Mouse (Mus musculus): Measurements from ENCODE around the gene Acbd6. TPM values are rescaled to one million over a fixed set of nuclear protein-coding genes. Genes with fewer than 3 reads are reported as not detected.

Gene Acbd6
- polyA plus RNA-seq, 1 experiment from 2014 or later = 55.6 TPM

DNA sequence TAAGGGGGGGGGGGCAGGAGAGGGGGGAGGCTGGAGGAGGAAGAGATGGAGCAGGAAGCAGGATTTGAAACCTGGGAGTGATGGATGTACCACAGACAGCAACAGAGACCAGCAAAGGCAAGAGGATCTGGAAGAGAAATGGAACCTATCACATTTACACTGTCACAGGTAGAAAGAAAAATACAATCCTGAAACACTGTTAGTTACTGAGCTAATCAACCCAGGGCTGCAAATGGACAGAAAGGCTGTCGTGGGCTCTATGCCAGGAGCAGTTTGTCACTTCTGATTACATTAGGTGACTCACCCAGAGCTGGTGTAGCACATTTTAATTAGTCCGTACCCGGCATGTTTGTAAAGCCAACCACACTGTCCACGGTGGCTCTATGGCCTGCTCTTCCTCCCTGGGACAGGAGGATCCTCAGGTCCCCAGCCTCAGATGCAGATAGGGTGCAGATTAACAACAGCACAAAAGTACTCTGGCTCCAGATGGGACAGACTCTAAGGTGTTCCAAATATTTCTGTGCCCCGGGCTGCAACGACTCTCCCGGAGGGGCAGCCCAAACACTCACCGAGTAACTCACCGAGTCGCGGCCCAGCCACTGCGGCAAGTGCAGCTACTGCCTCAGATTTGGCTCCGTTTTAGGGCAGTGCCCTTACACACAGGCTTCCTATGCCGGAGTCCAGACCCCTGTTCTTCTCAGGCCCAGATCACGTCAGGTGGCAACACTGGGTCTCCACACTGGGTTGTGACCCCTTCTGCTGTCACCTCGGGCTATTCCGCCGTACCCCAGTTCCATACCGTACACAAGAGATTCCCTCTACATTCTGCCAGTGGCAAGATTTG is 28.6 kb upstream of the Acbd6 start:
- WGBS = 65% methylated on average over 19 of the region's 19 CpGs
- no peak overlapping the region for H3K4me3 ChIP-seq
- no peaks in the 10 kb centered on the region for H3K9me3 ChIP-seq (replicated peaks)
- H3K9ac ChIP-seq = no peak overlapping the region
- no peaks in the 10 kb centered on the region for H3K36me3 ChIP-seq
- ATAC-seq (replicated peaks; ENCODE audit: insufficient number of reproducible peaks, insufficient read depth, low FRiP score, low read depth) = no peak
- 0 out of 2 replicates have a peak overlapping the region, but pooled peaks have one; percentile 15 for H3K4me2 ChIP-seq
- no peaks in the 10 kb centered on the region for H3K27me3 ChIP-seq
- peaks cover 40% of the 10 kb centered on the region for H3K4me1 ChIP-seq (replicated peaks)
- peak overlapping the region; percentile 81 for H3K27ac ChIP-seq

DNA sequence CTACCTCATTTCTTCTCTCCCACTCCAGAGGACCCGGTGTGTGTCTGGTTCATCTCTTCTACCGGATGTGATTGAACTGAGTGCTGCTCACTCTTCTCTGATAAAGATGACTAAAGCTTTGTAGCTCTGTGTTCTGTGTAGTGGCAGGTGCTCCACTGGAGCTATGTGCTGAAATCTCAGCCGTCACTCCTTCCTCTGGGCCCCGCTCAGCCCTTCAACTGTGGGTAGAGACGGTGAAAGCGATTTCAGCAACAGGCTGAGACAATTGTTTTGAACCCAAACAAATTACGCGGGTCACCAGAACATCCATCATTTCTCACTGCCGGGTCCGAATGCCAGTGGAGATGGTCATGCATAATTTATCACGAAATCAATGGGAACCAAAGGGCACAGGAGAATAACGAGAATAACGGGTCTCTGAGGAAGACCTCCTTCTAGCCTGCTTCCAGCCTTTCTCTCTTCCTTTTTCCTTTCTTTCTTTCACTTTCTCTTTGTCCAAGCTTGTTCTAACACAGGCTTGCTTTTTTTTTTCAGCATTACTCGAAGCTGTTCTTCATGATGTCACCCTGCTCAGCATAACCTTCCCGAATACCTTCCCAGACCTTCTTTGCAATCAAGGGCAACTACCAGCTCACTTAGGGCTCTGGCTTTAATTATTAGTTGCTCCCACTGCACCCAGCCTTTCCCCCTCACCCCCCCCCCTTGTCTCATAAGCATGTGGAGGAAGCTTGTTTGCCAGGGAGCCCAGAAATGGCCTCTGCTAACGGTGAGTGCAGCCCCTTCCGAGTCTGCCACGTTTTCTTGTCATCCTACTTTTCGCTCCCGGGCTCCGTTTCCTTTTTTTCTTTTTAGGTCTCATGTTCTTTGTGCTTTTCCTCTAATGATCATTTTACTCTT is 27.1 kb upstream of the Acbd6 start:
- Histone ChIP-seq H3K36me3 (no peaks in the 10 kb centered on the region), H3K9ac (no peak overlapping the region), H3K4me1 (replicated peaks) (peaks cover 40% of the 10 kb centered on the region), H3K9me3 (replicated peaks) (no peaks in the 10 kb centered on the region), H3K27me3 (no peaks in the 10 kb centered on the region), H3K27ac (peak overlapping the region; percentile 32), H3K4me3 (no peak overlapping the region), H3K4me2 (peak overlapping the region; percentile 44)
- no peak; the same call in 1 of the 2 replicates for ATAC-seq (replicated peaks; ENCODE audit: insufficient number of reproducible peaks, insufficient read depth, low FRiP score, low read depth)
- 53% methylated on average over 21 of the region's 21 CpGs for WGBS

DNA sequence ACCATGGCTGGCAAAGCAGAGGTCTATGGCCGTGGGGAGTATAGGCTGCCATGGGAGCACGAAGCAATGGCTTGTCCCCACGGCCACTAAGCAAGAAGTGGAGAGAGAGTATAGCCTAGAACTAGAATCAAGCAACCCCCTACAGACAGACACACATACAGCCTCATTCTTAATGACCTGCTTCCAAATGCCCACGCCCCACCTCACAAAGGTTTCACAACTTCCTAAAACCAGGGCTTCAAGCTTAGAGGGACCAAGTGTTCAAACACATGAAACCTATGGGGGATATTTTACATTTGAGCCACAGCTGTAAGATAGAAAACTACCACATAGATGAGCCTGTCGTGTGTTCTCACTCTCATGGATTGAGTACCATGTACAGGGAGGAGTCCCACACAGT is 25.5 kb upstream of the Acbd6 start:
- H3K4me2 ChIP-seq = no peak overlapping the region
- H3K9me3 ChIP-seq (replicated peaks) = no peaks in the 10 kb centered on the region
- no peak for ATAC-seq (replicated peaks; ENCODE audit: insufficient number of reproducible peaks, insufficient read depth, low FRiP score, low read depth)
- no peaks in the 10 kb centered on the region for H3K36me3 ChIP-seq
- H3K4me3 ChIP-seq = no peak overlapping the region
- H3K4me1 ChIP-seq (replicated peaks) = peaks cover 33% of the 10 kb centered on the region
- H3K27me3 ChIP-seq = no peaks in the 10 kb centered on the region
- 90% methylated on average over 5 of the region's 5 CpGs for WGBS
- H3K27ac ChIP-seq = no peak overlapping the region
- no peak overlapping the region for H3K9ac ChIP-seq

DNA sequence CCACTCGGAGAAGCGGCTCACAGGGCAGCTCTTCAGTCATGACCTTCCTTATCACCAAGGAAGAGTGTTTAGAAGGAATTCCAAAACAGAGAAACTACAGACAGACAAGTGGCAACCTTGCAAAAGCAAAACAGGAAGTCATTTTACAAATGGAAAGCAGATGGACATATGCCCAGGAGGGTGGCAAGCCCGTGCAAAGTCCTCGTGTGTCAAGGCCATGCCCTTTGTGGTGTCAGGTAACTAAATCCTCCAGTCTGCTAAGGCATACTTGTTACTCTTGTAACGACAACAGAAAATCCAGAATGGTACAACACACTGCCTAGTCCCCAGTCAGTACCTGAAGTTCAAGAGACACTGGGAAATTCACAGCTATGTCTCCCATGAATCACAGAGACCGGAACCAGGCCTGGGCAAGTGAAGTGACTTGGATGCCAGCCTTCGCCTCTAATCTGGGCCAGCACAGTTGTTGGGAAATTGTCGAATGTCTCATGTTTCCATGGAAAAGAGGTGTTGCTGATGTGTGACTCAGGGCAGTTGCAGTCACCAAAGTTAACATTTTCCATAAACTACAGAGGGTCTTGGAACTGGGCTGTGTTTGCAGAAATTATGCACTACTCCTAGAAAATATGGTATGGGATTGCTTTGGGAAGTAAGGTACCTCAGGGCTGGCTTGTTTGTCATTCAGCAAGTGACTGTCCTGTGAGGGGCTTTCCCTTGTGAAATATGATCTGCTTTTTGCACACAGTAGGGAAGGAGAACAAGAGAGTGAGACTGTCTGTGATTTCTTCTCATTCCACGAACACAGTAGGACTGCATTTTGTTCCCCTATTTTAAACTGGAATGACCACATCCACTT is 24.9 kb upstream of the Acbd6 start:
- ATAC-seq (replicated peaks; ENCODE audit: insufficient number of reproducible peaks, insufficient read depth, low FRiP score, low read depth) = no peak
- WGBS = 57% methylated on average over 9 of the region's 9 CpGs

DNA sequence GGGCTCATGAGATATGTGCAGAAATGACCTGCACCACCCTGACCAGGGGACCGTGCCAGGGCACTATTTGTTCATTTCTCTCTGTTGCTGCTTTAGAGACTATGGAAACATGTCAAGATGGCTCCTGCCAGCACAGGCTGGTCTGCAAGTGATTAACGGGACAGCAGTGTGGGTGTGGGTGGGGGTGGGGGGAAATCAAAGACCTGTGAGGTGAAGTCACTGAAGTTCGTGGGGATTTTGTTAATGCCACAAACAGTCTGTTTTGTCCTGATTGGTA is 24.3 kb upstream of the Acbd6 start:
- H3K9ac ChIP-seq = no peak overlapping the region
- H3K9me3 ChIP-seq (replicated peaks) = no peaks in the 10 kb centered on the region
- no peaks in the 10 kb centered on the region for H3K36me3 ChIP-seq
- 71% methylated on average over 3 of the region's 3 CpGs for WGBS
- ATAC-seq (replicated peaks; ENCODE audit: insufficient number of reproducible peaks, insufficient read depth, low FRiP score, low read depth) = no peak
- no peak overlapping the region for H3K27ac ChIP-seq
- no peaks in the 10 kb centered on the region for H3K27me3 ChIP-seq
- no peak overlapping the region for H3K4me3 ChIP-seq
- H3K4me2 ChIP-seq = no peak overlapping the region
- peaks cover 20% of the 10 kb centered on the region for H3K4me1 ChIP-seq (replicated peaks)

More for the DNA sequence above, 24.9 kb upstream of the Acbd6 start:
- peaks cover 26% of the 10 kb centered on the region for H3K4me1 ChIP-seq (replicated peaks)
- no peaks in the 10 kb centered on the region for H3K27me3 ChIP-seq
- no peak overlapping the region for H3K9ac ChIP-seq
- H3K4me3 ChIP-seq = no peak overlapping the region
- H3K27ac ChIP-seq = no peak overlapping the region
- H3K4me2 ChIP-seq = no peak overlapping the region
- H3K36me3 ChIP-seq = no peaks in the 10 kb centered on the region
- no peaks in the 10 kb centered on the region for H3K9me3 ChIP-seq (replicated peaks)

DNA sequence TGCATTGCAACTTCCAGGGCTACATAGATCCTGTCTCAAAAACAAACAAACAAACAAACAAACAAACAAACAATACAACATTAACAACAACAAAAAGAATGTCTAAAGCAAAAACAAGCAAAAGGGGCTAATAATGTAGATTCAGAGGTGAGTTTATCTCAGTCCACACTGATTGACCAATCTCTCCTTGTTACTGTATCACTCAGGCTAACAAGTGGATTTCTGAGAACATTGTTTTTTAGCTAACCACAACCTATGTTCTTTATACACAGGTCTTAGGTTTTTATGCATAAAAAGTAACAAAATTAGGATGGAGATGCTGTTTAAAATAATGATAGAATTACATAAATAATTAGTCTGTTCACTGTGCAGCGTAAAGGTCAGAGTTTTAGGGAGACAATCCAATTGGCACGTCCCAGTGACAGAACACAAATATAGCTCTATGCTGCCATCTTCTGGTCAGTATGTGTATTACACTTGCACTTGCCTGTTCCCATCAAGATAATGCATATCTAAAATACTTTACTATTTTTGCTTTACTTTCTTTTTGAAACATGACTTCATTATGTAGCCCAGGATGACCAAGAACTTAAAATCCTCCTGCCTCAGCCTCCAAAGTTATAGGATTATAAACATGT is 20.8 kb upstream of the Acbd6 start:
- no peaks in the 10 kb centered on the region for H3K36me3 ChIP-seq
- WGBS = 6% methylated on average over 2 of the region's 2 CpGs
- ATAC-seq (replicated peaks; ENCODE audit: insufficient number of reproducible peaks, insufficient read depth, low FRiP score, low read depth) = no peak
- no peak overlapping the region for H3K27ac ChIP-seq
- no peak overlapping the region for H3K4me2 ChIP-seq
- no peak overlapping the region for H3K9ac ChIP-seq
- H3K4me1 ChIP-seq (replicated peaks) = no peaks in the 10 kb centered on the region
- H3K9me3 ChIP-seq (replicated peaks) = no peaks in the 10 kb centered on the region
- H3K4me3 ChIP-seq = no peak overlapping the region
- H3K27me3 ChIP-seq = no peaks in the 10 kb centered on the region

DNA sequence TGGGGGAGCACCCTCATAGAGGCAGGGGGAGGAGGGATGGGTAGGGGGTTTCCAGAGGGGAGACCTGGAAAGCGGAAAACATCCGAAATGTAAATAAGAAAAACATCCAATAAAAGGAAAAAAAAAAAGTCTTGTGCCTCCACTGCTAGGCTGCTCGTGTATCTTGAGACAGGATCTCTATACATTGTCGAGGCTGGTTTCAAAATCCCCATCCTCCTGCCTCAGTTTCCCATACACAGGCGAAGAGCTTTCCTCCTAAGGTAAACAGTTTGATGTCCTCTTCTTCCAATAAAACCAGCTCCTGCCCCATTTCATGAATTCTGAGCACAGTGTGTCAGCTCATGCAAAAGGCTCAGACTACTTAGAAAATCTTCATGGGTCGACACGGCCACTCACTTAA is 19.9 kb upstream of the Acbd6 start:
- no peaks in the 10 kb centered on the region for H3K27me3 ChIP-seq
- no peak for ATAC-seq (replicated peaks; ENCODE audit: insufficient number of reproducible peaks, insufficient read depth, low FRiP score, low read depth)
- H3K4me1 ChIP-seq (replicated peaks) = no peaks in the 10 kb centered on the region
- no peak overlapping the region for H3K27ac ChIP-seq
- H3K4me2 ChIP-seq = no peak overlapping the region
- H3K9ac ChIP-seq = no peak overlapping the region
- no peaks in the 10 kb centered on the region for H3K36me3 ChIP-seq
- 64% methylated on average over 7 of the region's 7 CpGs for WGBS
- H3K9me3 ChIP-seq (replicated peaks) = no peaks in the 10 kb centered on the region
- no peak overlapping the region for H3K4me3 ChIP-seq

DNA sequence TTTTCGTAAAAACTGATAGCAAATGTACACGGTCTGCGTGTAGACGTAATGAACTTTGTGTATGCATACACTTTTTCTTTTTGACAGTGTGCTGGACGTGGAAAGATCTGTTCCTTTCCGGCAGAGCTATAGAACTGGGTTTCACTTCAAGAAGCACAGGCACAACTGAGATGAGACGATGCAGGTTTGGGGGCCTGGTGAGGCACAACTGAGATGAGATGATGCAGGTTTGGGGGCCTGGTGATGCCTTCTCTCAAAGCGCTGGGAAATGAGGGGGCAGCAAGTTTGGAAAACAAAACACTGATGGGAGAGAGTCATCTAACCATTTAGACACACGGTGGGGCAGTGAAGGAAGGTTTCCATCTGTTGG is 293 bp upstream of the Acbd6 start:
- H3K9ac ChIP-seq = peak overlapping the region; percentile 95; the same call in 1 of the 2 replicates
- no peaks in the 10 kb centered on the region for H3K27me3 ChIP-seq
- H3K4me1 ChIP-seq (replicated peaks) = peaks cover 17% of the 10 kb centered on the region
- H3K4me3 ChIP-seq = peak overlapping the region; percentile 82
- no peak for ATAC-seq (replicated peaks; ENCODE audit: insufficient number of reproducible peaks, insufficient read depth, low FRiP score, low read depth)
- no peaks in the 10 kb centered on the region for H3K36me3 ChIP-seq
- H3K4me2 ChIP-seq = peak overlapping the region; percentile 95
- WGBS = 52% methylated on average over 9 of the region's 9 CpGs
- peak overlapping the region; percentile 79 for H3K27ac ChIP-seq
- H3K9me3 ChIP-seq (replicated peaks) = peaks cover 4% of the 10 kb centered on the region; the same call in 1 of the 2 replicates

DNA sequence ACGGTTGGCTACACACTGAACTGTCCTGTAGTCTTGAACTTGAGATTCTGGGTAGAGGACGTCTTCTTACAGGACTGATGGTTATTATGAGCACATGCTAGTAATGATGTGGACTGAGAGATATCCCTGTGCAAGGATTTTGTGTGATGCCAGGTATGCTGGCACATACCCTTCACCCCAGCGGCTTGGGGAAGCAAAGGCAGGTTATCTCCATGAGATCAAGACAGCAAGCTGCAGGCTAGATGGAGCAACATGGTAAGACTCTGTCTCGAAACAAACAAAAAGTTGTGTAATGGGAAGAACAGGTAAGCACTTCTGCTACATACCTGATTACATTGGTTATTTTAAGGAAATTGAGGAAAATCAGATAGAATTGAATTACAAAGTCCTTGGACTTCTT is 2.1 kb downstream of the Acbd6 start:
- Histone ChIP-seq H3K27ac (no peak overlapping the region), H3K9ac (no peak overlapping the region), H3K4me1 (replicated peaks) (peaks cover 17% of the 10 kb centered on the region), H3K36me3 (no peaks in the 10 kb centered on the region; the same call in 1 of the 2 replicates), H3K4me3 (no peak overlapping the region), H3K4me2 (no peak overlapping the region; the same call in 1 of the 2 replicates), H3K27me3 (no peaks in the 10 kb centered on the region), H3K9me3 (replicated peaks) (no peaks in the 10 kb centered on the region)
- 83% methylated on average over 4 of the region's 4 CpGs for WGBS
- no peak for ATAC-seq (replicated peaks; ENCODE audit: insufficient number of reproducible peaks, insufficient read depth, low FRiP score, low read depth)

DNA sequence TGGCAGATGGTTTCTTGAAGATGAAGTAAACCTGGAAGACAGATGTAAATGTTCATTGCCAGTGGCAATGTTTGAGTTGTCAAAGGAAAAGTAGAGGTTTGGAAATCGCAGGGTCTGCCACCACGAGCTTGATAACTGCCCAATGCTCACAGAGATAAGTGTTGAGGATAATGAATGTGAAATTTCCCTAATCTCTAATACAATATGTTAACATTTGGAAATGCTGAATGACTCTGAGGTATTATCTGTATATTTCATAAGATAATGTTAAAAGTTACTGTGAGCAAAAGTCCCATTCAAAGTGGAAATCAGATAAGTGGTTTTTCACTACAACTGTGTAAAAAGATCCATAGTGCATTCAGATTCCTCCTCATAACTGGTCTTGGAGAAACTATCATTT is 2.8 kb downstream of the Acbd6 start:
- H3K27me3 ChIP-seq = no peaks in the 10 kb centered on the region
- ATAC-seq (replicated peaks; ENCODE audit: insufficient number of reproducible peaks, insufficient read depth, low FRiP score, low read depth) = no peak
- H3K4me1 ChIP-seq (replicated peaks) = peaks cover 17% of the 10 kb centered on the region
- 70% methylated on average over 2 of the region's 2 CpGs for WGBS
- no peak overlapping the region for H3K4me2 ChIP-seq
- no peak overlapping the region for H3K4me3 ChIP-seq
- no peak overlapping the region for H3K9ac ChIP-seq
- peaks cover 5% of the 10 kb centered on the region for H3K36me3 ChIP-seq
- H3K9me3 ChIP-seq (replicated peaks) = no peaks in the 10 kb centered on the region
- H3K27ac ChIP-seq = no peak overlapping the region
